Mouse (Mus musculus) C2C12 (cell line): Measurements from ENCODE around the gene Gtf3c1. TPM values are rescaled to one million over a fixed set of nuclear protein-coding genes. Genes with fewer than 3 reads are reported as not detected.

Source experiments
- H3K27me3 ChIP-seq: one replicate; pipeline ENCODE4 v1.6.1; 2011; ENCODE audit not compliant: control insufficient read depth, insufficient read depth, insufficient read length
- H3K36me3 ChIP-seq: one replicate; pipeline ENCODE4 v1.6.1; 2011; ENCODE audit not compliant: control insufficient read depth, insufficient read depth
- H3K4me3 ChIP-seq: one replicate; pipeline ENCODE4 v1.5.1; 2011; ENCODE audit warnings: mild to moderate bottlenecking, control low read depth; ENCODE audit not compliant: poor library complexity, insufficient read depth, severe bottlenecking
- H3K79me2 ChIP-seq: one replicate; pipeline ENCODE4 v1.6.1; 2011; ENCODE audit not compliant: control insufficient read depth, insufficient read depth
- H3K79me3 ChIP-seq: one replicate; pipeline ENCODE4 v1.6.1; 2011; ENCODE audit warnings: low read depth, control low read depth
- H3ac ChIP-seq: one replicate; pipeline ENCODE3; 2011; ENCODE audit warnings: low read depth; ENCODE audit not compliant: control insufficient read depth, insufficient read length
- CEBPB ChIP-seq: IDR thresholded peaks from one replicate; pipeline ENCODE4 v1.6.1; 2011; ENCODE audit warnings: low read depth, mild to moderate bottlenecking, control low read depth, moderate library complexity
- CTCF ChIP-seq: IDR thresholded peaks from one replicate; pipeline ENCODE4 v1.5.1; 2011; ENCODE audit not compliant: control insufficient read depth, insufficient read depth, insufficient read length
- FOSL1 ChIP-seq: IDR thresholded peaks from one replicate; pipeline ENCODE4 v1.8.0; 2011; ENCODE audit warnings: mild to moderate bottlenecking, low read length; ENCODE audit not compliant: poor library complexity, insufficient read depth, severe bottlenecking
- MAX ChIP-seq: IDR thresholded peaks from one replicate; pipeline ENCODE4 v1.6.1; 2011; ENCODE audit warnings: mild to moderate bottlenecking, control low read depth
- MYOD1 ChIP-seq: IDR thresholded peaks from one replicate; pipeline ENCODE4 v1.6.1; 2011; ENCODE audit warnings: low read depth; ENCODE audit not compliant: control insufficient read depth, insufficient read length
- MYOG ChIP-seq: IDR thresholded peaks from one replicate; pipeline ENCODE4 v1.6.1; 2011; ENCODE audit not compliant: control insufficient read depth, insufficient read length; ENCODE audit errors: extremely low read depth
- USF1 ChIP-seq: IDR thresholded peaks from one replicate; pipeline ENCODE4 v1.6.1; 2011; ENCODE audit warnings: low read depth, mild to moderate bottlenecking, control low read depth, moderate library complexity
- polyA plus RNA-seq: library from polyadenylated mRNA; unstranded; fragments of >200 nt; fragmentation: generic; extraction: Trizol; gene quantifications from one replicate; pipeline ENCODE4 v1.2.1, GENCODE M21; 2012; ENCODE audit warnings: missing spikeins

Gtf3c1 gene
- polyA plus RNA-seq, 1 experiment, result 37.1 TPM

- H3K36me3 ChIP-seq, result no peaks in the 10 kb centered on the region
- H3K27me3 ChIP-seq, result no peaks in the 10 kb centered on the region
- no peak for TF ChIP-seq USF1
- no peak for TF ChIP-seq CEBPB
- no peak for TF ChIP-seq FOSL1
- no peaks in the 10 kb centered on the region for H3K79me2 ChIP-seq
- no peak overlapping the region for H3K4me3 ChIP-seq
- H3K79me3 ChIP-seq, result no peaks in the 10 kb centered on the region
- no peak overlapping the region for H3ac ChIP-seq
Observed at GRCm38 (mm10) chr7:125731679-125732078, 24.1 kb upstream of the Gtf3c1 start.

GRCm38 (mm10) chr7:125723189-125723972, 15.8 kb upstream of the Gtf3c1 start:
- no peaks in the 10 kb centered on the region for H3K36me3 ChIP-seq
- H3ac ChIP-seq, result no peak overlapping the region
- no peaks in the 10 kb centered on the region for H3K79me2 ChIP-seq
- H3K79me3 ChIP-seq, result no peaks in the 10 kb centered on the region
- no peaks in the 10 kb centered on the region for H3K27me3 ChIP-seq
- no peak for TF ChIP-seq MYOG
- no peak for TF ChIP-seq USF1
- no peak for TF ChIP-seq CEBPB
- TF ChIP-seq CTCF, result no peak
- TF ChIP-seq MAX, result no peak
- TF ChIP-seq FOSL1, result no peak
- no peak for TF ChIP-seq MYOD1
- H3K4me3 ChIP-seq, result no peak overlapping the region

GRCm38 (mm10) chr7:125722127-125722526, 14.5 kb upstream of the Gtf3c1 start:
- H3K27me3 ChIP-seq, result no peaks in the 10 kb centered on the region
- TF ChIP-seq USF1 (no peak), CTCF (no peak), FOSL1 (no peak)
- H3K79me2 ChIP-seq, result no peaks in the 10 kb centered on the region
- no peaks in the 10 kb centered on the region for H3K79me3 ChIP-seq
- H3K36me3 ChIP-seq, result no peaks in the 10 kb centered on the region
- no peak overlapping the region for H3K4me3 ChIP-seq
- no peak overlapping the region for H3ac ChIP-seq

- Histone ChIP-seq H3K4me3 (no peak overlapping the region), H3K79me3 (no peaks in the 10 kb centered on the region), H3K27me3 (no peaks in the 10 kb centered on the region), H3ac (no peak overlapping the region), H3K79me2 (no peaks in the 10 kb centered on the region), H3K36me3 (no peaks in the 10 kb centered on the region)
- TF ChIP-seq USF1, result no peak
- TF ChIP-seq MYOD1, result no peak
- TF ChIP-seq CEBPB, result no peak
- TF ChIP-seq FOSL1, result no peak
- no peak for TF ChIP-seq MYOG
- TF ChIP-seq CTCF, result no peak
- no peak for TF ChIP-seq MAX
Observed at GRCm38 (mm10) chr7:125721033-125721432, 13.5 kb upstream of the Gtf3c1 start.

- no peaks in the 10 kb centered on the region for H3K36me3 ChIP-seq
Observed at GRCm38 (mm10) chr7:125720370-125720769, 12.8 kb upstream of the Gtf3c1 start.

GRCm38 (mm10) chr7:125717612-125718011, 10.0 kb upstream of the Gtf3c1 start:
- H3K4me3 ChIP-seq, result no peak overlapping the region
- no peaks in the 10 kb centered on the region for H3K36me3 ChIP-seq
- no peaks in the 10 kb centered on the region for H3K79me3 ChIP-seq
- no peak overlapping the region for H3ac ChIP-seq
- no peak for TF ChIP-seq MYOG
- TF ChIP-seq CTCF, result no peak
- TF ChIP-seq MYOD1, result no peak
- no peak for TF ChIP-seq MAX
- no peak for TF ChIP-seq CEBPB
- no peak for TF ChIP-seq USF1
- TF ChIP-seq FOSL1, result no peak
- H3K27me3 ChIP-seq, result no peaks in the 10 kb centered on the region
- H3K79me2 ChIP-seq, result no peaks in the 10 kb centered on the region

More at GRCm38 (mm10) chr7:125720370-125720769, 12.8 kb upstream of the Gtf3c1 start:
- H3K4me3 ChIP-seq, result no peak overlapping the region
- no peaks in the 10 kb centered on the region for H3K27me3 ChIP-seq
- no peak overlapping the region for H3ac ChIP-seq
- H3K79me3 ChIP-seq, result no peaks in the 10 kb centered on the region
- TF ChIP-seq FOSL1 (no peak), CEBPB (no peak), MYOG (no peak), CTCF (no peak)
- no peaks in the 10 kb centered on the region for H3K79me2 ChIP-seq
